Mouse (Mus musculus): ENCODE measurements around the gene Chst15.

DNA sequence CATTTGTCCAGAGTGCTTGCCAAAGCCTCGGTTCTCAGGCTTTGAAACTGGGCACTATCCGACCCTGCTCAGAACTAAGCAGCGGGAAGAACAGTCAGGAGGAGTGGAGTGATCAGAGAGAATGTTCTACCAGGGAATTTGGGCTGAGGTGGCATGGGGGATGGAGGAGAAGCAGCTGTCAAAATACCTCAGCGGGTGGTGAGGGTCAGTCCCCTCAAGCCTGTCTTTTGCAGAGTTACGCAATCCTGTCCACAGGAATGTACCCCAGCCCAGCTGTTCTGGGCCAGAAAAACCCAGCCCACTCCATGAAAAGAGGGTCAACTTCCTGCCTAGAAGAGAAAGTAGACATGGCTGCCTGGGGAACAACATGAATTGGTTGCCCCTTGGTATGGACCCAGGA, 56.4 kb downstream of the Chst15 start:
- TF ChIP-seq CTCF (IDR thresholded peaks at IDR 0.05; ENCODE audit: control insufficient read depth, insufficient read depth, low read length): no peak
- TF ChIP-seq POLR2A (IDR thresholded peaks at IDR 0.05; ENCODE audit: borderline replicate concordance, control insufficient read depth, low read depth, low read length): no peak

Measured in bone marrow, adult 2 months (tissue).